Mouse (Mus musculus) heart, adult 2 months (tissue): ENCODE measurements around the gene H2-Ke6.

ENCODE experiments used
- CTCF ChIP-seq: fragments of 200-600 bp; IDR thresholded peaks from 2 replicates; pipeline ENCODE4 v1.8.1; 2022; ENCODE audit warnings: antibody characterized with exemption, mild to moderate bottlenecking, moderate library complexity
- EP300 ChIP-seq: fragments of 200-500 bp; IDR thresholded peaks from 2 replicates; pipeline ENCODE4 v1.6.1; 2011; ENCODE audit warnings: low read depth, low read length, control low read depth; ENCODE audit not compliant: insufficient read depth

DNA sequence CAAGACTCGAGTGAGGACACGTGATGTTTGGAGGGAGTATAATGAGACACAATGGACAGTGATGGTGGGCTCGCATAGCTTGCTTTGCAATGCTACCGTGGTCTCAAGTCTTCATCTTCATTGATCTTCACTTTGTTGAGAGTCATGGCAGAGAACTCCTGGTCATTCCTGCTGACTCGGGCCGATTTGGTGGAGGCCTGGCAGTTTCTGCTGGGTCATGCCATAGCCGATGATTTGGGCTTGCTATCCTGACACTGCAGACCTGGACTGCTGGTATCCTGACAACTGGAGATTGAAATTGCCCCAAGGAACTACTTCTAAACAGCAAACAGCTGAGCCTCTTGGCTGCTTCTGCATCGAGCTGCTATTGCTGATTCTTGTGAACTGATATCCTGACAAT lies 32.9 kb downstream of the H2-Ke6 start:
- TF ChIP-seq EP300 (no peak), CTCF (no peak)
